Mouse (Mus musculus) small intestine, adult 10 weeks (tissue): ENCODE data around the gene Gclc. TPM values are rescaled to one million over a fixed set of nuclear protein-coding genes. Genes with fewer than 3 reads are reported as not detected.

Source experiments
- polyA plus RNA-seq: library from polyadenylated mRNA; stranded (reverse); fragments of 350-450 nt; fragmentation: Illumina TruSeq; extraction: RNeasy Lipid Tissue Mini Kit (QIAGEN cat#74804); gene quantifications from one replicate; pipeline ENCODE4 v1.2.3, GENCODE M21; 2014; ENCODE audit warnings: low replicate concordance

Gene Gclc
- 64.0 TPM for polyA plus RNA-seq

DNA sequence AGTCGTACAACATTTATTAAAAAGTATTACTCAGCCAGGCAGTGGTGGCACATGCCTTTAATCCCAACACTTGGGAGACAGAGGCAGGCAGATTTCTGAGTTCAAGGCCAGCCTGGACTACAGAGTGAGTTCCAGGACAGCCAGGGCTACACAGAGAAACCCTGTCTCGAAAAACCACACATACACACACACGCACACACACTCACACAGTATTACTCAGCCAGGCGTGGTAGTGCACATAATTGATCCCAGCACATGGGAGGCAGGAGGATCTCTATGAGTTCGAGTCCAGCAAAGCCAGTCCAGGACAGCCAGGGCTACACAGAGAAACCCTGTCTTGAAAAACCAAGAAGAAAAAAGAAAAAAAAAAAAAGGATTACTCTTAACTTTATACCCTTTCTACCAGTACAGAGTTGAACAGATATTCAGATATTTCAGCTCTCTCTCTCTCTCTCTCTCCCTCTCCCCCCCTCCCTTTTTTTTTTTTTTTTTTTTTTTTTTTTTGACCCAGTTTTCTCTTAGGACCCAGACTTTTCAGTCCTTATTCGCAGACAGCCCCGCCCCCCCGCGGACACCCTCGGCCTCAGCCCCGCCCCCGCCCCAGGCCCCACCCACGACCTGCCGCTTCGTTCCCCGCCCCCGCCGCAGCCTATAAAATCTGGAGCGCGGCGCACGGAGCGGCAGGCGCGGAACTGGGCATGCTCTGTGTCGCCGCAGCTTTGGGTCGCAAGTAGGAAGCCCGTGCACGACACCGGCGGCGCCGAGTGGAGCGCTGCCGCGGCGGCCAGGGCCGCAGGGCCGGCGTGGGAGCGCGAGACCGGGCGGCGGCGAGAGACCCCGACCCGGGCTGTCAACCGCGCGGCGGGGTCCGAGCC lies at the start of gene Gclc:
Gene Gclc (plus strand): TSS at position 683 of the 875 bp plus-strand sequence.

Other genes starting within 250 kb of the Gclc start
- gene Lrrc1, start 209.7 kb upstream of the Gclc start, polyA plus RNA-seq: 56.8 TPM
- not detected for gene Klhl31, start 118.0 kb upstream of the Gclc start, polyA plus RNA-seq
- 48.3 TPM for gene Elovl5, start 162.8 kb downstream of the Gclc start, polyA plus RNA-seq